Mouse (Mus musculus) kidney, adult 2 months (tissue): Measurements from ENCODE around the gene Rasgrp3.

Experiments
- CTCF ChIP-seq: fragments of 200-500 bp; conservative IDR thresholded peaks from 2 replicates; pipeline ENCODE4 v1.5.1; 2011; ENCODE audit warnings: low read depth, mild to moderate bottlenecking, control low read depth, low read length, moderate library complexity, mixed read lengths; ENCODE audit not compliant: insufficient read depth, insufficient read length
- POLR2A ChIP-seq: fragments of 200-500 bp; IDR thresholded peaks from one replicate; pipeline ENCODE4 v1.6.1; 2011; ENCODE audit warnings: low read depth, low read length, control low read depth

GRCm38 (mm10) chr17:75509257-75509656, 73.6 kb downstream of the Rasgrp3 start:
- TF ChIP-seq CTCF, result no peak
- TF ChIP-seq POLR2A, result no peak
